Mouse (Mus musculus): ENCODE measurements around the gene Tcea2.

The Tcea2 gene

GRCm38 (mm10) chr2:181679951-181680715 lies at the start of gene Tcea2:
Gene Tcea2, plus strand, starts transcription at chr2:181680310.
- peak; percentile 66 to 72 for DNase-seq (ENCODE audit: low spot score in 2 of 2)

GRCm38 (mm10) chr2:181632624-181633023 lies 47.5 kb upstream of the Tcea2 start:
- no peak for DNase-seq (ENCODE audit: low spot score in 2 of 2)

- DNase-seq (ENCODE audit: low spot score in 2 of 2) = no peak
Observed at GRCm38 (mm10) chr2:181635865-181636264, 44.2 kb upstream of the Tcea2 start.

- DNase-seq (ENCODE audit: low spot score in 2 of 2) = peak in 1 of 2 experiments; percentile 19
Observed at GRCm38 (mm10) chr2:181644361-181644760, 35.7 kb upstream of the Tcea2 start.

- no peak for DNase-seq (ENCODE audit: low spot score in 2 of 2)
Observed at GRCm38 (mm10) chr2:181645666-181646065, 34.4 kb upstream of the Tcea2 start.

- DNase-seq (ENCODE audit: low spot score in 2 of 2) = no peak
Observed at GRCm38 (mm10) chr2:181646626-181647472, 33.3 kb upstream of the Tcea2 start.

GRCm38 (mm10) chr2:181648926-181649325 lies 31.2 kb upstream of the Tcea2 start:
- DNase-seq (ENCODE audit: low spot score in 2 of 2) = no peak

- DNase-seq (ENCODE audit: low spot score in 2 of 2) = no peak
Observed at GRCm38 (mm10) chr2:181653065-181653464, 27.0 kb upstream of the Tcea2 start.

- DNase-seq (ENCODE audit: low spot score in 2 of 2) = no peak
Observed at GRCm38 (mm10) chr2:181653523-181653922, 26.6 kb upstream of the Tcea2 start.

- DNase-seq (ENCODE audit: low spot score in 2 of 2) = no peak
Observed at GRCm38 (mm10) chr2:181656734-181657133, 23.4 kb upstream of the Tcea2 start, which contains the start of gene Gm29797. Gene Gm29797, plus strand, starts transcription at chr2:181657034.

- DNase-seq (ENCODE audit: low spot score in 2 of 2) = no peak
Observed at GRCm38 (mm10) chr2:181657441-181657840, 22.7 kb upstream of the Tcea2 start.

- no peak for DNase-seq (ENCODE audit: low spot score in 2 of 2)
Observed at GRCm38 (mm10) chr2:181658528-181658927, 21.6 kb upstream of the Tcea2 start.

- DNase-seq (ENCODE audit: low spot score in 2 of 2) = peak in 1 of 2 experiments; percentile 46
Observed at GRCm38 (mm10) chr2:181658930-181659555, 21.1 kb upstream of the Tcea2 start.

GRCm38 (mm10) chr2:181659609-181660055 lies 20.5 kb upstream of the Tcea2 start:
- peak; percentile 57 to 84 for DNase-seq (ENCODE audit: low spot score in 2 of 2)

- DNase-seq (ENCODE audit: low spot score in 2 of 2) = no peak
Observed at GRCm38 (mm10) chr2:181662620-181663297, 17.4 kb upstream of the Tcea2 start.

GRCm38 (mm10) chr2:181663298-181663630 lies 16.8 kb upstream of the Tcea2 start:
- DNase-seq (ENCODE audit: low spot score in 2 of 2) = peak in 1 of 2 experiments; percentile 37

GRCm38 (mm10) chr2:181670285-181670912 lies 9.7 kb upstream of the Tcea2 start:
- DNase-seq (ENCODE audit: low spot score in 2 of 2) = no peak

- no peak for DNase-seq (ENCODE audit: low spot score in 2 of 2)
Observed at GRCm38 (mm10) chr2:181670913-181671311, 9.2 kb upstream of the Tcea2 start.

GRCm38 (mm10) chr2:181671326-181671725 lies 8.8 kb upstream of the Tcea2 start, which contains the start of gene Sox18:
Gene Sox18, minus strand, starts transcription at chr2:181671640.
- peak in 1 of 2 experiments; percentile 41 for DNase-seq (ENCODE audit: low spot score in 2 of 2)

- DNase-seq (ENCODE audit: low spot score in 2 of 2) = no peak
Observed at GRCm38 (mm10) chr2:181671984-181672383, 8.1 kb upstream of the Tcea2 start.

- DNase-seq (ENCODE audit: low spot score in 2 of 2) = no peak
Observed at GRCm38 (mm10) chr2:181673501-181673900, 6.6 kb upstream of the Tcea2 start.

Measured in urinary bladder, postnatal 36 days (tissue).